Mouse (Mus musculus) erythroblast, embryonic 14.5 days (primary cell): ENCODE data around the gene Prkce. TPM values are rescaled to one million over a fixed set of nuclear protein-coding genes. Genes with fewer than 3 reads are reported as not detected.

Experiments
- H3K27me3 ChIP-seq: 2 replicates; pipeline ENCODE4 v1.6.1; 2012; ENCODE audit warnings: inconsistent platforms; ENCODE audit not compliant: control insufficient read depth
- H3K36me3 ChIP-seq: 2 replicates; pipeline ENCODE4 v1.6.1; 2012; ENCODE audit warnings: mild to moderate bottlenecking, inconsistent platforms; ENCODE audit not compliant: control insufficient read depth
- H3K4me1 ChIP-seq: 2 replicates; pipeline ENCODE4 v1.6.1; 2012; ENCODE audit warnings: inconsistent platforms; ENCODE audit not compliant: control insufficient read depth
- H3K4me3 ChIP-seq: replicated peaks from 2 replicates; pipeline ENCODE3; 2012; ENCODE audit warnings: moderate library complexity, mild to moderate bottlenecking, inconsistent platforms
- H3K9me3 ChIP-seq: 2 replicates; pipeline ENCODE4 v1.6.1; 2012; ENCODE audit warnings: low read length, inconsistent platforms, mixed read lengths; ENCODE audit not compliant: control insufficient read depth
- GATA1 ChIP-seq: IDR thresholded peaks from 2 replicates; pipeline ENCODE4 v1.6.1; 2012; ENCODE audit warnings: low read length, inconsistent platforms, mixed read lengths
- TAL1 ChIP-seq: IDR thresholded peaks from 3 replicates; pipeline ENCODE4 v1.6.1; 2012; ENCODE audit warnings: low read length, inconsistent platforms, mixed read lengths
- polyA plus RNA-seq: library from polyadenylated mRNA; stranded (reverse); fragments of >175 nt; gene quantifications from 2 replicates; pipeline ENCODE4 v1.2.3, GENCODE M21; 2012

Prkce gene
- polyA plus RNA-seq, 1 experiment, result 0.04 TPM

GRCm38 (mm10) chr17:86622862-86623261, 455.3 kb downstream of the Prkce start:
- H3K27me3 ChIP-seq, result no peaks in the 10 kb centered on the region
- H3K36me3 ChIP-seq, result no peaks in the 10 kb centered on the region
- TF ChIP-seq TAL1, result no peak
- TF ChIP-seq GATA1, result no peak
- H3K9me3 ChIP-seq, result no peaks in the 10 kb centered on the region
- H3K4me1 ChIP-seq, result no peaks in the 10 kb centered on the region
- no peak overlapping the region for H3K4me3 ChIP-seq

- Histone ChIP-seq H3K4me1 (no peaks in the 10 kb centered on the region), H3K27me3 (no peaks in the 10 kb centered on the region), H3K4me3 (no peak overlapping the region), H3K9me3 (no peaks in the 10 kb centered on the region), H3K36me3 (no peaks in the 10 kb centered on the region)
- TF ChIP-seq TAL1 (no peak), GATA1 (no peak)
Observed at GRCm38 (mm10) chr17:86626523-86626922, 458.9 kb downstream of the Prkce start.

GRCm38 (mm10) chr17:86633131-86633530, 465.5 kb downstream of the Prkce start:
- Histone ChIP-seq H3K9me3 (no peaks in the 10 kb centered on the region), H3K36me3 (no peaks in the 10 kb centered on the region), H3K27me3 (no peaks in the 10 kb centered on the region), H3K4me3 (no peak overlapping the region), H3K4me1 (no peaks in the 10 kb centered on the region)
- TF ChIP-seq GATA1 (no peak), TAL1 (no peak)

GRCm38 (mm10) chr17:86637311-86637710, 469.7 kb downstream of the Prkce start:
- Histone ChIP-seq H3K36me3 (no peaks in the 10 kb centered on the region), H3K9me3 (no peaks in the 10 kb centered on the region), H3K4me1 (no peaks in the 10 kb centered on the region), H3K27me3 (no peaks in the 10 kb centered on the region), H3K4me3 (no peak overlapping the region)
- TF ChIP-seq TAL1, result no peak
- TF ChIP-seq GATA1, result no peak

- TF ChIP-seq TAL1, result no peak
- no peak for TF ChIP-seq GATA1
- no peaks in the 10 kb centered on the region for H3K27me3 ChIP-seq
- no peak overlapping the region for H3K4me3 ChIP-seq
- no peaks in the 10 kb centered on the region for H3K36me3 ChIP-seq
- H3K4me1 ChIP-seq, result no peaks in the 10 kb centered on the region
- H3K9me3 ChIP-seq, result no peaks in the 10 kb centered on the region
Observed at GRCm38 (mm10) chr17:86639279-86639678, 471.7 kb downstream of the Prkce start.

GRCm38 (mm10) chr17:86647226-86647625, 479.6 kb downstream of the Prkce start:
- H3K4me1 ChIP-seq, result no peaks in the 10 kb centered on the region
- no peak for TF ChIP-seq GATA1
- TF ChIP-seq TAL1, result no peak
- H3K9me3 ChIP-seq, result no peaks in the 10 kb centered on the region
- no peak overlapping the region for H3K4me3 ChIP-seq
- no peaks in the 10 kb centered on the region for H3K36me3 ChIP-seq
- H3K27me3 ChIP-seq, result no peaks in the 10 kb centered on the region

- TF ChIP-seq GATA1, result no peak
- no peak for TF ChIP-seq TAL1
- no peak overlapping the region for H3K4me3 ChIP-seq
- no peaks in the 10 kb centered on the region for H3K36me3 ChIP-seq
- no peaks in the 10 kb centered on the region for H3K27me3 ChIP-seq
- no peaks in the 10 kb centered on the region for H3K9me3 ChIP-seq
- no peaks in the 10 kb centered on the region for H3K4me1 ChIP-seq
Observed at GRCm38 (mm10) chr17:86648856-86649435, 481.4 kb downstream of the Prkce start.

- Histone ChIP-seq H3K4me3 (no peak overlapping the region), H3K9me3 (no peaks in the 10 kb centered on the region), H3K4me1 (no peaks in the 10 kb centered on the region), H3K27me3 (no peaks in the 10 kb centered on the region), H3K36me3 (no peaks in the 10 kb centered on the region)
- TF ChIP-seq TAL1, result no peak
- no peak for TF ChIP-seq GATA1
Observed at GRCm38 (mm10) chr17:86650241-86650640, 482.7 kb downstream of the Prkce start.

GRCm38 (mm10) chr17:86651091-86651490, 483.5 kb downstream of the Prkce start:
- TF ChIP-seq TAL1 (no peak), GATA1 (no peak)
- no peaks in the 10 kb centered on the region for H3K9me3 ChIP-seq
- H3K4me1 ChIP-seq, result no peaks in the 10 kb centered on the region
- no peaks in the 10 kb centered on the region for H3K36me3 ChIP-seq
- H3K27me3 ChIP-seq, result no peaks in the 10 kb centered on the region
- no peak overlapping the region for H3K4me3 ChIP-seq

- Histone ChIP-seq H3K4me3 (no peak overlapping the region), H3K4me1 (no peaks in the 10 kb centered on the region), H3K36me3 (no peaks in the 10 kb centered on the region), H3K27me3 (no peaks in the 10 kb centered on the region), H3K9me3 (no peaks in the 10 kb centered on the region)
- no peak for TF ChIP-seq GATA1
- no peak for TF ChIP-seq TAL1
Observed at GRCm38 (mm10) chr17:86652751-86653150, 485.2 kb downstream of the Prkce start.
